Mouse (Mus musculus): Measurements from ENCODE around the gene Atox1.

- TF ChIP-seq CTCF (conservative IDR thresholded peaks at IDR 0.05; ENCODE audit: insufficient read depth, insufficient read length, low read depth, low read length) = no peak
- TF ChIP-seq POLR2A (IDR thresholded peaks at IDR 0.05; ENCODE audit: low read depth, low read length) = no peak
These were observed 64.0 kb downstream of the Atox1 start for GRCm38 (mm10) chr11:55397036-55397435.
